Mouse (Mus musculus): ENCODE data around the gene Gm20532. TPM values are rescaled to one million over a fixed set of nuclear protein-coding genes. Genes with fewer than 3 reads are reported as not detected.

The Gm20532 gene
- polyA plus RNA-seq, 1 experiment = not detected

- WGBS = 56% methylated on average over 4 of the region's 4 CpGs
- DNase-seq = no peak
- no peak overlapping the region for H3K4me3 ChIP-seq (replicated peaks; ENCODE audit: insufficient read depth, low read depth, low read length)
- H3K27me3 ChIP-seq (ENCODE audit: control insufficient read depth, insufficient read depth, low read length) = no peaks in the 10 kb centered on the region
- no peak overlapping the region for H3K27ac ChIP-seq (ENCODE audit: insufficient read depth, low read length)
- no peaks in the 10 kb centered on the region; the same call in 1 of the 2 replicates for H3K4me1 ChIP-seq (ENCODE audit: control insufficient read depth, insufficient read depth, low read length)
- TF ChIP-seq POLR2A (IDR thresholded peaks at IDR 0.05; ENCODE audit: borderline replicate concordance, insufficient read depth, low read length) (no peak), CTCF (IDR thresholded peaks at IDR 0.05; ENCODE audit: borderline replicate concordance, insufficient read depth, low read depth, low read length) (no peak)
These were observed 29.9 kb upstream of the Gm20532 start for GRCm38 (mm10) chr2:26556535-26556993.

GRCm38 (mm10) chr2:26560506-26560905 is 25.9 kb upstream of the Gm20532 start:
- WGBS = 80% methylated on average over 5 of the region's 5 CpGs
- H3K4me3 ChIP-seq (replicated peaks; ENCODE audit: insufficient read depth, low read depth, low read length) = no peak overlapping the region
- no peaks in the 10 kb centered on the region for H3K4me1 ChIP-seq (ENCODE audit: control insufficient read depth, insufficient read depth, low read length)
- H3K27me3 ChIP-seq (ENCODE audit: control insufficient read depth, insufficient read depth, low read length) = no peaks in the 10 kb centered on the region
- TF ChIP-seq POLR2A (IDR thresholded peaks at IDR 0.05; ENCODE audit: borderline replicate concordance, insufficient read depth, low read length) (no peak), CTCF (IDR thresholded peaks at IDR 0.05; ENCODE audit: borderline replicate concordance, insufficient read depth, low read depth, low read length) (no peak)
- no peak for DNase-seq
- no peak overlapping the region for H3K27ac ChIP-seq (ENCODE audit: insufficient read depth, low read length)

- no peak overlapping the region for H3K27ac ChIP-seq (ENCODE audit: insufficient read depth, low read length)
- no peak overlapping the region for H3K4me3 ChIP-seq (replicated peaks; ENCODE audit: insufficient read depth, low read depth, low read length)
- H3K27me3 ChIP-seq (ENCODE audit: control insufficient read depth, insufficient read depth, low read length) = no peaks in the 10 kb centered on the region
- TF ChIP-seq CTCF (IDR thresholded peaks at IDR 0.05; ENCODE audit: borderline replicate concordance, insufficient read depth, low read depth, low read length) (peak; percentile 62; the same call in 1 of the 2 replicates), POLR2A (IDR thresholded peaks at IDR 0.05; ENCODE audit: borderline replicate concordance, insufficient read depth, low read length) (no peak)
- DNase-seq = peak in 1 of 2 experiments; percentile 18
- WGBS = 44% methylated on average over 6 of the region's 6 CpGs
- no peaks in the 10 kb centered on the region for H3K4me1 ChIP-seq (ENCODE audit: control insufficient read depth, insufficient read depth, low read length)
These were observed 25.0 kb upstream of the Gm20532 start for GRCm38 (mm10) chr2:26561351-26562016.

GRCm38 (mm10) chr2:26566221-26566620 is 20.2 kb upstream of the Gm20532 start:
- no peak overlapping the region for H3K4me3 ChIP-seq (replicated peaks; ENCODE audit: insufficient read depth, low read depth, low read length)
- 16% methylated on average over 4 of the region's 4 CpGs for WGBS
- H3K27ac ChIP-seq (ENCODE audit: insufficient read depth, low read length) = no peak overlapping the region
- DNase-seq = peak; percentile 28 to 41
- no peak for TF ChIP-seq POLR2A (IDR thresholded peaks at IDR 0.05; ENCODE audit: borderline replicate concordance, insufficient read depth, low read length)
- TF ChIP-seq CTCF (IDR thresholded peaks at IDR 0.05; ENCODE audit: borderline replicate concordance, insufficient read depth, low read depth, low read length) = peak; percentile 69
- no peaks in the 10 kb centered on the region for H3K27me3 ChIP-seq (ENCODE audit: control insufficient read depth, insufficient read depth, low read length)
- H3K4me1 ChIP-seq (ENCODE audit: control insufficient read depth, insufficient read depth, low read length) = no peaks in the 10 kb centered on the region

- 21% methylated on average over 3 of the region's 3 CpGs for WGBS
These were observed 16.4 kb upstream of the Gm20532 start for GRCm38 (mm10) chr2:26570034-26570433.

GRCm38 (mm10) chr2:26571400-26571799 is 15.0 kb upstream of the Gm20532 start:
- Histone ChIP-seq H3K4me1 (ENCODE audit: control insufficient read depth, insufficient read depth, low read length) (peaks cover 6% of the 10 kb centered on the region), H3K27me3 (ENCODE audit: control insufficient read depth, insufficient read depth, low read length) (no peaks in the 10 kb centered on the region), H3K4me3 (replicated peaks; ENCODE audit: insufficient read depth, low read depth, low read length) (no peak overlapping the region), H3K27ac (ENCODE audit: insufficient read depth, low read length) (no peak overlapping the region)
- no peak for DNase-seq
- TF ChIP-seq POLR2A (IDR thresholded peaks at IDR 0.05; ENCODE audit: borderline replicate concordance, insufficient read depth, low read length) (no peak), CTCF (IDR thresholded peaks at IDR 0.05; ENCODE audit: borderline replicate concordance, insufficient read depth, low read depth, low read length) (no peak)
- 89% methylated on average over 9 of the region's 9 CpGs for WGBS

More at GRCm38 (mm10) chr2:26570034-26570433, 16.4 kb upstream of the Gm20532 start:
- no peak for DNase-seq
- no peak overlapping the region for H3K4me3 ChIP-seq (replicated peaks; ENCODE audit: insufficient read depth, low read depth, low read length)
- no peak overlapping the region for H3K27ac ChIP-seq (ENCODE audit: insufficient read depth, low read length)
- no peak for TF ChIP-seq POLR2A (IDR thresholded peaks at IDR 0.05; ENCODE audit: borderline replicate concordance, insufficient read depth, low read length)
- TF ChIP-seq CTCF (IDR thresholded peaks at IDR 0.05; ENCODE audit: borderline replicate concordance, insufficient read depth, low read depth, low read length) = peak; percentile 50; the same call in 1 of the 2 replicates
- H3K27me3 ChIP-seq (ENCODE audit: control insufficient read depth, insufficient read depth, low read length) = no peaks in the 10 kb centered on the region
- peaks cover 6% of the 10 kb centered on the region for H3K4me1 ChIP-seq (ENCODE audit: control insufficient read depth, insufficient read depth, low read length)

GRCm38 (mm10) chr2:26571826-26572225 is 14.6 kb upstream of the Gm20532 start:
- 72% methylated on average over 5 of the region's 5 CpGs for WGBS
- no peak overlapping the region for H3K4me3 ChIP-seq (replicated peaks; ENCODE audit: insufficient read depth, low read depth, low read length)
- H3K27ac ChIP-seq (ENCODE audit: insufficient read depth, low read length) = no peak overlapping the region
- no peak for TF ChIP-seq POLR2A (IDR thresholded peaks at IDR 0.05; ENCODE audit: borderline replicate concordance, insufficient read depth, low read length)
- no peak for TF ChIP-seq CTCF (IDR thresholded peaks at IDR 0.05; ENCODE audit: borderline replicate concordance, insufficient read depth, low read depth, low read length)
- H3K27me3 ChIP-seq (ENCODE audit: control insufficient read depth, insufficient read depth, low read length) = no peaks in the 10 kb centered on the region
- no peak for DNase-seq
- H3K4me1 ChIP-seq (ENCODE audit: control insufficient read depth, insufficient read depth, low read length) = peaks cover 6% of the 10 kb centered on the region

GRCm38 (mm10) chr2:26573396-26573795 is 13.0 kb upstream of the Gm20532 start:
- TF ChIP-seq CTCF (IDR thresholded peaks at IDR 0.05; ENCODE audit: borderline replicate concordance, insufficient read depth, low read depth, low read length) = no peak
- TF ChIP-seq POLR2A (IDR thresholded peaks at IDR 0.05; ENCODE audit: borderline replicate concordance, insufficient read depth, low read length) = no peak
- WGBS = 11% methylated on average over 12 of the region's 12 CpGs
- Histone ChIP-seq H3K4me1 (ENCODE audit: control insufficient read depth, insufficient read depth, low read length) (peaks cover 6% of the 10 kb centered on the region), H3K4me3 (replicated peaks; ENCODE audit: insufficient read depth, low read depth, low read length) (no peak overlapping the region), H3K27me3 (ENCODE audit: control insufficient read depth, insufficient read depth, low read length) (no peaks in the 10 kb centered on the region), H3K27ac (ENCODE audit: insufficient read depth, low read length) (no peak overlapping the region)
- no peak for DNase-seq

Data from cerebellum, adult 2 months (tissue).